Mouse (Mus musculus) embryo, embryonic 10 days (tissue): ENCODE measurements around the gene Phf20.
A peak's percentile ranks its signal among the peaks of the same experiment; 100 is the strongest.

Source experiments
- DNase-seq: peaks from one replicate; pipeline ENCODE4 v3.0.0-alpha.2; 2015; ENCODE audit warnings: low spot score

The Phf20 gene

DNA sequence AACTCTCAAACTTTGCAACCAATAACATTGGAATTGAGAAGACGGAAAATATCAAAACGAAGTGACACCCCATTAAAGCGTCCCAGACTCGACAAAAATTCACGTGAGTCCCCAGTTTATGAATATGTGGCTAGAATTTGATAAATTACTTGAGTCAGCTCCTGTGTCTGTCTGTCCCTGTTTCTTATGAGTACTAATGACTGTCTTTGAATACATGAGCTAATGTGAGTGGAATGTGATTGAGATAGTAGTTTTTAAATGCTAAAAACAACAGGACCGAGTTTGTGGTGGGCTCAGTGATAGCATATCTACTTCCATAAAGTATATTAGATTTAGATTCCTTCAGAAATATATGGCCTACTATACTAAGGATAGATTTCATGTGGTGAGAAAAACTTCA, 76.3 kb downstream of the Phf20 start:
- no peak for DNase-seq

DNA sequence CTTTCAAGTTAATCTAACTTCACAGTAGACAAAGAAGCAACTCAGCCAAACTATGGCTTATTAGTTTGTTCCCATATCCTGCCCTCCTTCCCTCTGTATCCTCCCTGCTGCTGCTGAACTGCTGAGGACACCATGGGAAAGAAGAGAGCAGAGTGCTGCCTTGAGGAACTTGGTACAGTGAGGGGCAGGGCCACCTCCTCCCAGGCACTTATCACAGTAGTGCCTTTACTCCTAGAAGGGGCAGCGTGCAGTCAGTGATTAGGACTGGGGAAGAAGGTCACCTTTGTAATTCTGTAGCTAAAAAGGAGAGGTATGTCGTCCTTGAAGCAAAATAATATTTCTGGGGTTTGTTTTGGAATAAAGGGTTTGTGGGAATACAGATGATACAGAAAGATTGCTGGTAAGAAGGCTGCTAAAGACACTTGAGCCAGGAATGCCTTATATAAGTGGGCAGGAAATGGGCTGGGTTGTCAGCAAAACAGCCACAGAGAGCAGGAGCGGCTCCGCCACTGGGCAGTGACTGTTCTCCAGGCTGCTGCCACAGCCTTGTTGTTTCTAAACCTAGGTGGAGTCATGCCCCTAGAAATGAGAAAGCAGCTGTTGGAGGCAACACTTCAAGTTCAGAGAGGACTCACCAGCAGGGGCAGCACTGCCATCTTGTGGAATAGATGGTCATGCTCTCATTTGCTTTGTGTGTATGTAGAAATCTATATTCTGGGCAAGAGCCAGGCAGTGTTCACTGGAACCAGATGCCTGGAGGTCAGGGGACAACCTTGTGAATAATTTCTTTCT, 82.2 kb downstream of the Phf20 start:
- peak; percentile 90 for DNase-seq

DNA sequence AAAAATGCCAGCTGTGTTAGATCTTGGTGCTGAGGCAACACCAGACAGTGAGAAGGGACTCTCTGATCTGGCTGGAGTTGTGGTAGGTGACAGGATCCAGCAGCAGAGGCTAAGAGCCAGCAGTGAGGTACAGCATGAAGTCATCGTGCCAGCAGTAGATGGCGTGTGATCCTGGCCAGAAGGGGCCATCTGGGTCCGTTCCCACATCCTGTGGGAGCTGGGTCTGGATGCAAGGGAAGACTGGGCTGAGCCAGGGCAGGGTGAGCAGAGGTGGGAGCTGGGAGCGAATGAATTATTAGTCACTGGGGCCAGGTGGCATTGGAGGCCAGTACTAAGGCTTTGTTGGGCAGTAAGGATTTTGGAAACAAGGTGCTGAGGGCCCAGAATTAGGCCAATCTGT, 85.0 kb downstream of the Phf20 start:
- DNase-seq, result no peak

DNA sequence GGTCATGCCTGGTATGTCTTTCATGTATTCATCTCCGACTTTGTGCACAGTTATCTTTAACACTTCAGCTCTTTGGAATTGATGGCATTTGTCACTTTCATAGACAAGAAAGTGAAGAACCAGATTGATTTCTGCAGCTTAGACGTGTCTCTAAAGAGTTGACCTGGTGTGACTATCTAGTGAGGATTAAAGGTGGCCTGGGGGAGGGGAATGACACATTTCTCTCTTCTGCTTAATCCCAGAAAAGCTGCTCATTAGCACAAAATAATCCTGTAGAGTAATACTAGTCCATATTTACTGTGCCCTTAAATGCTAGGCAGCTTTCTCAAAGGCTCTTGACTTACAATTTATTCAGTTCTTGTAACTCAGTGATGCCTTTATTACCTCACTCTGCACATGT, 88.9 kb downstream of the Phf20 start:
- no peak for DNase-seq

DNA sequence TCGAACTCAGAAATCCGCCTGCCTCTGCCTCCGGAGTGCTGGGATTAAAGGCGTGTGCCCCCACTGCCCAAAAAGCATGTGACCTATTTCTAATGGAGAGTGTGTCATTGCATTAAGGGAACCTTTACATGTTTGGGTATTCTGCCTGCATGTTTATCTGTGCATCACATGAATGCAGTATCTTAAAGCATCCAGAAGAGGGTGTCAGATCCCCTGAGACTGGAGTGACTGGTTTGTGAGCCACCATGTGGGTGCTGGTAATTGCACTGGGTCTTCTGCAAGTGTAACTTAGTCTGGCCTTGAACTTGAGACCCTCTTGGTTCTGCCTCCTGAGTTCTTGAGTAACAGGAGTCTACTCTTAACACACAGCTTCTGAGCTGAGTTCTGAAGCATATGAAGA, 90.5 kb downstream of the Phf20 start:
- no peak for DNase-seq

DNA sequence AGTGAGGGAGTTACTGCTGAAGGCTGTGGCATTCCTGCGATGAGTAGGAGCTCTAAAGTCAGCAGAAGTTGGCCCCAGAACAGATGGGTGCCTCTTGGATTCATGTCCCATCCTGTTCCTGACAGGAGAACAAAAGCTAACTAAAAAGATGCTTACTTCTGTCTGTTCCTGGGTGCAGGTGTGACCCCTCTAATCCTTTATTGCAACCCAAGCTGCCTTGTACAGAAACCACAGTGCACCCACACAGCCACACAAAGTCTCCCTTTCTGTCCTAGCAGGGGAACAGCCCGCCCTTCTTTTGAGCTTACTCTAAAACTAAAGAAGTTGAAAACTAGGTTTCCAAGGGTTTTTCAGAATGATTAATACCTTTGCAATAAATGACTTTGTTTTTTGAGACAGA, 92.0 kb downstream of the Phf20 start:
- no peak for DNase-seq

DNA sequence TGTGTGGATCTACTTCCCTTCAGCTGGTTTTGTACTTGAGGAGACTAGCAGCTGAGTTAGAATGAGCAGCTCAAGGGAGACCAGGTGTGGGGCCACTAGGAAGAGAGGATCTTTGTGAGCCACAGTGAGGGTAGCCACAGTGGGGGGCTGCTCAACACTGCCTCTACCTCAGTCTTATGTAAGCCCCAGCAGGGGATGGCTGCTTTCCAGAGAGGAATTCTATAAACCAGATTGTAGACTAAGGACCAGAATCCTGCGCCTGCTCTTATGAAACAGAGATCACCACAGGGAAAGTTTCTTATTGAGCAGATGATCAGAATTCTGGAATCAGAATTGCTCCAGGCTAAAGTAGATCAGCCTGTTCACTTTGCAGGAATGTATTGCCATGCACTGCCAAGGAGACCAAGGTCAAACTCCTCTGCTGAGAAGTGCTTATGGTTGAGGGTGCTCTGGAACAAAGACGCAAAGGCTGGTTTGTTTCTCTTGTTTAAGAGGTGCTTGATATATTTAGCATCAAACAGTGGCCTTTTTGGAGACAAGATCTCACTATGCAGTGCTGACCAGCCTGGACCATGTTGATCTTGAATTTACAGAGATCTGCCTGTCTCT, 93.4 kb downstream of the Phf20 start:
- DNase-seq, result no peak

DNA sequence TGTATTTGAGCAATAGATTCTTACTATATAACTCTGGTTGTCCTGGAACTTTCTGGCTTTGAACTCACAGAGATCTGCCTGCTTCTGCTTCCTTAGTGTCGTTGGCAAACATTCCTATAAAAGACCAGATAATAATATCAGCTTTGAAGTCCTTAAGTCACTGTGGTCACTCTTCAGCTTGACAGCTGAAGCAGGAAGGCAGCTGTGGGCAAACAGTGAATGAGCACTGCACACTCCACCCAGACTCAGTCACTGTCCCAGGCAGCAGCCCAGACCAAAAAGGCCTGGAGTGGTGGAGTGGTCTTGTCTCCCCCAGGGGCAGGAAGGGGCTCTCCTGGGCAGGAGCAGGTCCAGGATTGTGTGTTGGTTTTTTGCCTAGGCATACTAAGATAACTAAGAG, 95.7 kb downstream of the Phf20 start:
- no peak for DNase-seq

GRCm38 (mm10) chr2:156295601-156296063, 99.4 kb downstream of the Phf20 start:
- no peak for DNase-seq

GRCm38 (mm10) chr2:156296190-156296589, 99.9 kb downstream of the Phf20 start:
- no peak for DNase-seq

DNA sequence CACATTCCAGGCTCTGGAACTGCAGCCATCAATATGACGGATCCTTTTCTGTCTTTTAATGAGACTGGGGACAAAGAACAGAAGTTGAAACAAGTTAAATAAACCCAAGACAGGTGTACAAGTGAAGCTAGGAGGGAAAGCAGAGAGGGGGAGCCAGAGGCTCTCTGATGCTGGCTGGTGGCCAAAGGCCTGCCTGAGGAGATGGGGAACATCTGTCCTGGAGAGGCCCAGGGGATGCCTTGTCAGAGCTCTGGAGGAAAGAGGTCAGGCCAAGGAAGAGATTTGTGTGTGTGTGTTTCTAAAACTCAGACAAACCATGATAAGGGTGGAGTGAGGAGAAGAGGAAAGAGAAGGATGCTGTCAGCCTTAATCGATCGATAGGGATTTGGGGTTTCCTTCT, 101.4 kb downstream of the Phf20 start:
- DNase-seq, result no peak

- no peak for DNase-seq
Observed at GRCm38 (mm10) chr2:156298458-156298857, 102.2 kb downstream of the Phf20 start.

DNA sequence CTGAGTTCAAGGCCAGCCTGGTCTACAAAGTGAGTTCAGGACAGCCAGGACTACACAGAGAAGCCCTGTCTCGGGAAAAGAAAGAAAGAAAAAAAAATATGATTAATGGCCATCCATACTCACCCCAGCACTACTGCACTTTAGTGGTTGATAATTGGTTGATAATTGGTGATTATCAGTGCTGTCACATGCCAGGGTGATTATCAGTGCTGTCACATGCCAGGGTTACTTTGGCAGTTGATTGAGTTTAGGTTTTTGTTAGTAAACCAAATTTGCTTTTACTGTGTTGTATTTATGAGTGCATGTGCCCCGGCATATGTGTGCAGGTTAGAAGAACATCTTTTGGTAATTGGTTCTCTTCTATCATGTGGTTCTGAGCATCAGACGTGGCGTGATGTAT, 105.8 kb downstream of the Phf20 start:
- DNase-seq, result no peak

- DNase-seq, result no peak
Observed at GRCm38 (mm10) chr2:156304351-156304750, 108.1 kb downstream of the Phf20 start.

DNA sequence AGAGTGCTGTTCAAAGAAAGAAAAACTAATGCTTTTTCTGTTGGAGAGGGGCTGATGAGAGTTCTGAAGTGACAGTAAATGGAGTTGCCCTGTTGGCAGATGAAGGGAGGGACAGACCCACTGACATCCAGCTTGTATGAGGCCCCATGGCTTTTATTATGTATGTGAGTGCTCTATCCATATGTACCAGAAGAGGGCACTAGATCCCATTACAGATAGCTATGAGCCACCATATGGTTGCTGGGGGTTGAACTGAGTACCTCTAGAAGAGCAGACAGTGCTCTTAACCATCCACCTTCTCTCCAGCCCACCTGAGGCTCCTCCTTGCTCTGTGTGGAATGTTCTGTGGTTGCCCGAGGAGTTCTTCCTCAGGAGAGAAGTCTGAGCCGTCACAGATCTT, 109.6 kb downstream of the Phf20 start:
- DNase-seq, result peak; percentile 56

DNA sequence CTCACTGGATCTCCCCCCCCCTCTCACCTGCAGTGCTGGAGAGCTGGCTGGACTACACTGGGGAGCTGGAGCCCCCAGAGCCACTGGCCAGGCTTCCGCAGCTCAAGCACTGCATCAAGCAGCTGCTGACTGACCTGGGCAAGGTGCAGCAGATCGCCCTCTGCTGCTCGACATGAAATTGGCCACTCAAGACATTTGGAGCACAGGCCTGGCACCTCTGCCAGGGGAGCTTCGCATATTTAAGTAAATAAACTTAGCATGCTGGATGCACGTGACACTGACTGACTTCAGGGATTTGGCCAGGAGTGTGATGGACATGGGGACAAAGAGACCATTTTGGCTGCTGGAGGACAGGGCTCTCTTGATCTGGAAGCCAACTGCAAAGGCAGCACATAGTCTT, 111.0 kb downstream of the Phf20 start:
- peak; percentile 39 for DNase-seq

GRCm38 (mm10) chr2:156309948-156310347, 113.7 kb downstream of the Phf20 start:
- no peak for DNase-seq

DNA sequence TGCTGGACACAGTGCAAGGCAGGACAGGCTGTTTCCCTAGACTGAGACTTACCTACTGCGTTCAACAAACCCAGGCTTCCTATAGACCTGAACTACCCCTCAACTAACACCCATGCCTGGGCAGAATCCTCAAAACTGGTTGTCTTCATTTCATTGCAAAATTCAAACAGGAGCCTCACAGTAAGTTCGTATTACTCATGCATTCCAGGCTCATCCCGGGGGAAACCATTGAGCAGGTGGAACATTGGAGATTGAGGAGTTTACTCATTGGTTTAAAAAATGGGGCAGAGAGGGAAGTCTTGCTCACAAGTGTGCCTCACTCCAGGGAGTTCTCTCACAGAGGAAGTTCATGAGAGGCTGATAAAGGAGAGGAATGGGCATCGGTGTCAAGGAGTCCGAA, 114.2 kb downstream of the Phf20 start:
- DNase-seq, result no peak

DNA sequence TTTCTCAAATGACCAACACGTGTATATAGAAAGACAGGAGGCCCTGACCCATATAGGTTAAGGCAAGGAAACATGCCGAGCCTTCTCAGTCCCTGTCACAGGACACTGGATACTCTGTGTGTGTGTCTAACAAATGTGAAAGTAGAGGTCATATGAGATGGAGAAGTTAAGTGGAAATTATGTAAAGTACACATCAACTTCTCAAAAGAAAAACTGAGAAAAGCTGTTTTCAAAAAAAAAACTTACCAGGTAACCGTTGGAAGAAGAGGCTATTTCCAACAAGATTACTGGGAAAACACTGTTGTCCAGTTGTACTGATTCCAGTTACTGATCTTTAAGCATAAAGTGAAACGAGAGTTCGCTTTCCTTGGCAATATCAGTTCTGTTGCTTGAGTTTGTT, 114.7 kb downstream of the Phf20 start:
- no peak for DNase-seq

- DNase-seq, result peak; percentile 20
Observed at GRCm38 (mm10) chr2:156311441-156311840, 115.2 kb downstream of the Phf20 start.

GRCm38 (mm10) chr2:156311841-156312291, 115.6 kb downstream of the Phf20 start:
- DNase-seq, result peak; percentile 64

GRCm38 (mm10) chr2:156312297-156312897, 116.1 kb downstream of the Phf20 start, which contains the start of the genes Cnbd2 and Scand1:
TSS of gene Cnbd2 (plus strand) at chr2:156312299.
TSS of gene Scand1 (minus strand) at chr2:156312704.
- DNase-seq, result peak; percentile 91

GRCm38 (mm10) chr2:156313153-156313552, 116.9 kb downstream of the Phf20 start:
- DNase-seq, result no peak
